Mouse (Mus musculus) cortical plate, adult 2 months (tissue): ENCODE measurements around the gene Nr2e1. TPM values are rescaled to one million over a fixed set of nuclear protein-coding genes. Genes with fewer than 3 reads are reported as not detected.

Experiments used
- H3K27ac ChIP-seq: fragments of 200-500 bp; 2 replicates; pipeline ENCODE4 v1.5.1; 2012; ENCODE audit warnings: low read length, control low read depth, inconsistent platforms; ENCODE audit not compliant: insufficient read depth
- H3K4me1 ChIP-seq: fragments of 200-500 bp; 2 replicates; pipeline ENCODE4 v1.6.1; 2011; ENCODE audit warnings: low read length; ENCODE audit not compliant: control insufficient read depth, insufficient read depth
- H3K4me3 ChIP-seq: fragments of 200-500 bp; 2 replicates; pipeline ENCODE4 v1.5.1; 2011; ENCODE audit warnings: mild to moderate bottlenecking, low read length, control low read depth; ENCODE audit not compliant: insufficient read depth
- CTCF ChIP-seq: fragments of 200-500 bp; IDR thresholded peaks from 2 replicates; pipeline ENCODE4 v1.5.1; 2011; ENCODE audit warnings: mild to moderate bottlenecking, control low read depth, low read length; ENCODE audit not compliant: insufficient read depth; ENCODE audit errors: extremely low read depth
- POLR2A ChIP-seq: fragments of 200-500 bp; IDR thresholded peaks from 2 replicates; pipeline ENCODE4 v1.6.1; 2011; ENCODE audit warnings: mild to moderate bottlenecking, low read length, control low read depth; ENCODE audit not compliant: insufficient read depth; ENCODE audit errors: extremely low read depth
- polyA plus RNA-seq: library from polyadenylated mRNA; depleted of rRNA; stranded (reverse); fragments of >200 nt; gene quantifications from 2 replicates; pipeline ENCODE4 v1.2.3, GENCODE M21; 2012

Gene Nr2e1
- polyA plus RNA-seq, 1 experiment, result 18.6 TPM

DNA sequence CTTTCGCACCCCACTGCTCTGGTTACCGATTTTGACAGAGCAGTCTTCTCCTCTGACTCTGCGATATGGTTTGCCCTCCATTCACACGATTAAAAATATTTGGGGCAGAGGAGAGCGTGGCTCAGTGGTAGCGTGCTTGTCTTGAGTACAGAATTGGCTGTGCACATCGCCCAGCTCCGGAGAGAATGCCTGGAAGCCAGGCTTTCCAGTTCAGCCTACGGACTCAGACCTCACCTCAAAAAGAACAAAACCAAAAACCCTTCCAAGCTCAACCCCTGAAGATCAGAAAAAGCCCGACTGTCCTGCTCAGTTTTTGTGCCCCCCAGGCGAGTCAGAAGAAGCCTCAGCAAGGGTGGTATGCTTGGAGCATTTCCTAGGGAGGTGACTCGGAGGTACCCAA lies 29.6 kb upstream of the Nr2e1 start:
- H3K27ac ChIP-seq, result no peak overlapping the region
- H3K4me1 ChIP-seq, result no peaks in the 10 kb centered on the region
- TF ChIP-seq CTCF (no peak), POLR2A (no peak)
- no peak overlapping the region for H3K4me3 ChIP-seq

DNA sequence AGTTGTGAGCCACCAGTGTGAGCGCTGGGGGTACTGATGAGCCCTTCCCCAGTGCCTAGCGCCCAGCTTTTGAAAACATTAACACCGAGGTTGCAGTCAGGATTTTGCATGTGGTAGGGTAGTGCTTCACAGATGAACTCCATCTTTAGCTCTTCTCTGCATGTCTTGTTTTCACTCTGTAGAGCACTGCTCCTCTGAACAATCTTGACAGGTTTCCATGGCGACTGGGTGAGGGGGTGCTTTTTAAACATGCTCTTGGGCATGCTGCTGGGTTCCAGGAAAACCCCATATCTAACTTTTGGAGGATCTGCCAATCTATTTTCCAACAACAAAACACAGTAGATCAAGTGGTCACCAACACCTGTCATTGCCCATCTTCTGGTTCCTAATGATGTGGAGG lies 23.3 kb upstream of the Nr2e1 start:
- Histone ChIP-seq H3K4me3 (no peak overlapping the region), H3K27ac (no peak overlapping the region), H3K4me1 (no peaks in the 10 kb centered on the region)
- TF ChIP-seq CTCF (no peak), POLR2A (no peak)

DNA sequence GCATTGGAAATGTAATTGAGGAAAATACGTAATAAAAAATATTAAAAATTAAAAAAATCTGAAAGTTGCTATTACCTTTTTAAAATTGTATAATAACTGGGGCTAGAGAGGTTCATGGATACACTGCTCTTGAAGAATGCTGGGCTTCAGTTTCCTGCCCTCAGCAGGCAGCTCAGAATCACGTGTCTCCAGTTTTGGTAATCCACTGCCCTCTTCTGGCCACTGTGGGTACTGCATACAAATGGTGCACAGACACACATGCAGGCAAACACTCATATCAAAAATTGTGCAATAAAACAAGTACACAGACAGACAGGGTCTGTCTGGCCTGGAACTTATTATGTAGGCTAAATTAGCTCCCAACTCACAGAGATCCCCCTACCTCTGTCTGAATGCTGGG lies 21.4 kb upstream of the Nr2e1 start:
- Histone ChIP-seq H3K4me3 (no peak overlapping the region), H3K4me1 (no peaks in the 10 kb centered on the region), H3K27ac (no peak overlapping the region)
- TF ChIP-seq CTCF (peak; percentile 15; the same call in 1 of the 2 replicates), POLR2A (no peak)

DNA sequence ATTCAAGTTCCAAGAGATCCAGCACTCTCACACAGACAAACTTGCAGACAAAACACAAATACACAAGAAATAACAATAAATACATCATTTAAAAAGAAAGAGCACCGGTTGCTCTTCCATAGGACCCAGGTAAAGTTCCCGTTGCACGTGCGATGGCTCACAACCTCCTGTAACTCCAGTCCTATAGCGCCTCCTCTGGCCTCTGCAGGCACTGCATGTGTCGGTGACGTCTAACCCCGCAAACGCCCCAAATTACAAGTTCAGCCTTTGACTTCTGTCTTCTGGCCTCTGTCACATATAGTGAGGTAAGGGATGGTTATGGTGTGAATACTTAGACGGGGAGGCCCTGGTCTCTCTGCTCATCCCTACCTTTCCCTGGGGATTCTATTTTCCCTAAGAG lies 18.1 kb upstream of the Nr2e1 start:
- Histone ChIP-seq H3K4me3 (no peak overlapping the region), H3K4me1 (no peaks in the 10 kb centered on the region), H3K27ac (no peak overlapping the region)
- TF ChIP-seq CTCF (0 out of 2 replicates have a peak, but pooled peaks have one; percentile 5), POLR2A (no peak)

DNA sequence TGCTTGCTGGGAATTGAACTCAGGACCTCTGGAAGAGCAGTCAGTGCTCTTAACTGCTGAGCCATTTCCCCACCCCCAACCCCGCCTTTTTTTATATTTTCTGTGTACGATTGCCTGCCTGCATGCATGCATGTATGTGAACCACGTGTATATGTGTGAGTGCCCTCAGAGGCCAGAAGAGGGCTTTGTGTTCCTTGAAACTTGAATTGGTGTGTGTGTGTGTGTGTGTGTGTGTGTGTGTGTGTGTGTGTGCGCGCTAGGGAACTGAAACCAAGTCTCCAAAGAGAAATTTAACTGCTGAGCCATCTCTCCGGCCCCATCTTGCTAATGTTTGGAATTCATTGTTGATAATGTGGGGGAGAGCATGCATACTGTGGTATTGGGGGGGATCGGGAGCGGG lies 15.2 kb upstream of the Nr2e1 start:
- Histone ChIP-seq H3K27ac (no peak overlapping the region), H3K4me3 (no peak overlapping the region), H3K4me1 (no peaks in the 10 kb centered on the region)
- TF ChIP-seq POLR2A (no peak), CTCF (no peak)

DNA sequence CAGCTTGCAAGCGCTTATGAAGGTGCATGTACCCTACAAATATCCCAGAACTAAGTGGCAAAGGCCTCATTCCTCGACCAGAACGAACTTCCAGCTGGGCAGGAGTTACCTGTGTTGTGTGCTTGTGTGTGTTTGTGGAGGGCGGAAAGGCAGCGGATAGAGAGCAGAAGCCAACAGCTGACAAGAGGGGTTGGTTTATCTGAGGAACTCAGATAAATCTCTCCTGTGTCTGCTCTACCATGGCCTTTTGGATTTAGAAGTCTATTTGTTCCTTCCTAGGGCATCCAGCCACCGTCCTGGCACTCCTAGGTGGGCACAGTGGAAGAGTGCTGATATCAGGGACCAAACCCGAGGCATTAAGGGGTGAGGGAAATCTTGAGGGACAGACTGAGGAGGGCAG lies 9.8 kb upstream of the Nr2e1 start:
- no peak overlapping the region for H3K4me3 ChIP-seq
- TF ChIP-seq POLR2A (no peak), CTCF (no peak)
- H3K4me1 ChIP-seq, result no peaks in the 10 kb centered on the region
- no peak overlapping the region for H3K27ac ChIP-seq

DNA sequence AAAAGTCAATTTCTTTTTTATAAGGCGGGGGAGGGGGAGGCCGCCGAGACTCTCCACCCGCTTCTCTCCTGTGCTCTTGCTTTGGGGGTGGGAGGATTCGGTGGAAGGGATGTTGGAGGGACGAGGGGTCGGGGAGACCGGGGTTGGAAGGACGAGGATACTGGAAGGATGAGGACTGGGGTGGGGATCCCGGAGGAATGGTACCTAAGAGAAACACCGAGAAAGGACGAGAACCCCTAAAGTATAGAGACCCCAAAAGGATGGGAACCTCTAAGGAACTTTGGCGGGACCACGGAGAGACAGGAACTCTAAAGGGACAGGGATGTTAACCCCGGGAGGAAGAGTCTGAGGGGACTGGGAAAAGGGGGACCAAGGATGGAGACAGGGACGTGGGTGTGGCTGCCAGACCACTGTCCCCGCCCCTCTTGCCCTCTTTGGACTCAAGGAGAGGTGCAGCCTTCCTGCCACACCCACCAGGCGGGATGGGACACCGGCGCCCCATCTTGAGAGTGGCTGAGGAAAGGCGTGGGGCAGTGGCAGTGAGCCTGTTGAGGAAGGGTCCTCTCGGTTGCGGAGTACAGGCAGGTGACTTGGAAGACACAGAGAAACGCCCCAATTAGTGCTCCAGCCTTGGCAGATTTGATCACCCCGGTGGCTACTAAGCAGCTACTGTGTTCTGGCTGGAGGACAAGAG lies 8.7 kb upstream of the Nr2e1 start:
- TF ChIP-seq CTCF (no peak), POLR2A (no peak)

DNA sequence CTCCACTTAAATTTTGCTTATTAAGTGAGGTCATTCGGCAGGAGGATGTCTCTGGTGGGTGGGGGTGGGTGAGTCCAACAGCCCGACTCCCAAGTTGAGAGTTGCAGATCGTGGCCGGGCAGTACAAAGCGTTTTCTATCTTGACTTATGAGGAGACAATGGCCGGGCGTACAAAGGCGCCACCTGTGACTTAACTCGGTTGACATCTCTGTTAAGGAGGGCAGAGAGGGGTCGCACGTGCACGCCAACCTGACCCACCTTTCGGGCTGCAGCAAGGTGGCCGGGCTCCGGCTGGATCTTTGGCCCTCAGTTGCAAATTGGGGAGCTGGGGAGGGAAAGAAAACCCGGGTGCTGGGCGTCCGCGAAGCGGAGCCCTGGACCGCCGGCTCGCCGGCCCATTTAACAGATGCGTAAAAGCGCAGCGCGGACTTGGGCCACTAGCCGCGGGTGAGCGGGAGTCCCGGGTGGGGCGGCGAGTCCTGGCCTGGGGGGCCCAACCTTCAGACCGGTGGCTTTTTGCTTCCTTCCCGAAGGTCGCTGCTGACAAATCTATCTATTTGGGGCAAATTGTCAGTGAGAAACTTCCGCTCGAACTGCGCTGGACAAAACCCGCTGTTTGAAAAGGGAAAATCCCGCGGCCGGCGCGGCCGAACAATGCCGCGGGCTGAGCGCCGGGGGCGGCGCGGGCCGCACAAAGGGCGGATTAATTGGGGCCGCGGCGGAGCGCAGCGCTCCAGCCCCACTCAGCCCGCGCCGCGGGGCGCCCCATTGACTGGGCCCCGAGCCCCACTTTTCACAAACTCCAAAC lies 8.0 kb upstream of the Nr2e1 start:
- TF ChIP-seq CTCF (no peak), POLR2A (no peak)
- H3K27ac ChIP-seq, result no peak overlapping the region
- H3K4me1 ChIP-seq, result no peaks in the 10 kb centered on the region
- H3K4me3 ChIP-seq, result peak overlapping the region; percentile 14

More for the DNA sequence above, 8.7 kb upstream of the Nr2e1 start:
- H3K27ac ChIP-seq, result no peak overlapping the region
- H3K4me1 ChIP-seq, result no peaks in the 10 kb centered on the region
- peak overlapping the region; percentile 14; the same call in 1 of the 2 replicates for H3K4me3 ChIP-seq

DNA sequence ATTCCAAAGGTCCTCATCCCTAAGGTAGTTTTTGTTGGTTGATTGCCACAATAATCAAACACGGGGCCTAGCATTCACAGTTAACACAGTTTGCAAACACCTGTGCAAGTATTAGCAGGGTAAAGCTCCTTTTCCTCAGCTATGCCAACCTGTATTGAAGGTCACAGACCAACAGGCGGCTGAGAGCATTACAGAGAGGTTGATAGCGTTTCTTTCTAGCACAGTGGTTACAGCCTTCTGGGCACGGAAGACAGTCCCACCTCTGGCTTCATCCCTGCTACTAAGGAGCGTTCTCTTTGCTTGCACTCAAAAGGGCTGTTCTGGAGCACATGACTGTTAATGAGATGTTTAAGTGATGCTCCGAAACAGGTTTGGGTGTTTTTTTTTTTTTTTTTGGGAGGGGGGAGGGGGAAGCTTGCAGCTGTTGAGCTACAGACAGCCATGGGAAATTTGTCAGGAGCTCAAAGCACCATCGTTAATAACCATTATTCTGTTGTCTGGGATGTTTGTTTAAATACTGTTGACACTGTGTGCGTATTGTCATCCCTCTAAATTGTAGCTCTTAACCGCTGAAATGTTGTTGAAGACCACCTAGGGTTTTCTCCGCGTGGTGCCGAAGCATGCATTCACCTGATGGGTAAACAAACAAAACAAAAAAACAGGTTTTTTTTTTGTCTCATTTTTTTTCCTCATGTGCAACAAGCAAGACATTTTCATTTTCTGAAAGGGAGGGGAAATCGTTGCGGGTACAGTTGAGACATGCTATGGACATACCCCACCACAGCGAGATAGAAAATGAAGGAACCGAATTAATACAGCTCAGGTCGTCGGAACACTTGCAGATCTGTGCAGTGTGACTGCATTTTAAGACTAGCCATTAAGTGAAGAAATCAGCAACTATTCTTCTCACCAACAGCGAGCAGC lies 7.1 kb upstream of the Nr2e1 start:
- no peak for TF ChIP-seq CTCF
- TF ChIP-seq POLR2A, result no peak
- Histone ChIP-seq H3K4me3 (no peak overlapping the region; the same call in 1 of the 2 replicates), H3K27ac (no peak overlapping the region), H3K4me1 (no peaks in the 10 kb centered on the region)
